Mouse (Mus musculus) lung, postnatal 0 days (tissue): ENCODE data around the gene Tbc1d5. TPM values are rescaled to one million over a fixed set of nuclear protein-coding genes. Genes with fewer than 3 reads are reported as not detected.

Experiments
- ATAC-seq: fragments of 200-750 bp; cut with Nextera tagmentation; 2 replicates; pipeline ENCODE4 v1.8.0; 2017; ENCODE audit warnings: moderate library complexity
- DNase-seq: peaks from one replicate; pipeline ENCODE4 v3.0.0-alpha.2; 2016; ENCODE audit warnings: low spot score
- H3K27ac ChIP-seq: fragments of 300-500 bp; sonication (generic); 2 replicates; pipeline ENCODE4 v1.5.1; 2014; ENCODE audit warnings: antibody characterized with exemption, mild to moderate bottlenecking, low read length, mixed read lengths
- H3K27me3 ChIP-seq: fragments of 300-500 bp; sonication (generic); replicated peaks from 2 replicates; pipeline ENCODE4 v1.6.1; 2014; ENCODE audit warnings: low read length, mixed read lengths; ENCODE audit not compliant: insufficient read depth
- H3K36me3 ChIP-seq: fragments of 300-500 bp; sonication (generic); 2 replicates; pipeline ENCODE4 v1.6.1; 2014; ENCODE audit warnings: low read length, mixed read lengths; ENCODE audit not compliant: insufficient read depth
- H3K4me1 ChIP-seq: fragments of 300-500 bp; sonication (generic); 2 replicates; pipeline ENCODE4 v1.6.1; 2014; ENCODE audit warnings: antibody characterized with exemption, low read depth, low read length, mixed read lengths; ENCODE audit not compliant: insufficient read depth
- H3K4me2 ChIP-seq: fragments of 300-500 bp; sonication (generic); replicated peaks from 2 replicates; pipeline ENCODE4 v1.6.1; 2014; ENCODE audit warnings: low read depth, mild to moderate bottlenecking, low read length, moderate library complexity, mixed read lengths
- H3K4me3 ChIP-seq: fragments of 300-500 bp; sonication (generic); 2 replicates; pipeline ENCODE4 v1.5.1; 2014; ENCODE audit warnings: low read depth, low read length
- H3K9ac ChIP-seq: fragments of 300-500 bp; sonication (generic); replicated peaks from 2 replicates; pipeline ENCODE4 v1.6.1; 2014; ENCODE audit warnings: low read depth, mild to moderate bottlenecking
- H3K9me3 ChIP-seq: fragments of 300-500 bp; sonication (generic); 2 replicates; pipeline ENCODE4 v1.6.1; 2016; ENCODE audit warnings: low read length, mixed read lengths
- CTCF ChIP-seq: IDR thresholded peaks from 2 replicates; pipeline ENCODE4 v1.5.1; 2016; ENCODE audit warnings: antibody characterized with exemption, mild to moderate bottlenecking
- EP300 ChIP-seq: IDR thresholded peaks from 2 replicates; pipeline ENCODE4 v1.6.1; 2016; ENCODE audit warnings: antibody characterized with exemption, mild to moderate bottlenecking, control low read depth
- WGBS: fragments of 180-500 bp; shearing (Covaris S2); extraction: QIAGEN DNeasy Blood & Tissue Kit; methylation state at CpG from one replicate; pipeline ENCODE4 v1.1.7; 2014; 5-methylcytosine and 5-hydroxymethylcytosine counted together
- polyA plus RNA-seq: library from polyadenylated mRNA; unstranded; fragments of >200 nt; fragmentation: Nextera tagmentation; extraction: Ambion mirVana; gene quantifications from 2 replicates; pipeline ENCODE4 v1.2.1, GENCODE M21; 2015

Gene Tbc1d5
- polyA plus RNA-seq, 1 experiment from 2014 or later = 3.9 TPM

GRCm38 (mm10) chr17:50753356-50754138 is 425.6 kb downstream of the Tbc1d5 start:
- no peak overlapping the region for H3K4me3 ChIP-seq
- ATAC-seq = no peak
- WGBS = 39% methylated on average over 9 of the region's 9 CpGs
- H3K4me1 ChIP-seq = no peaks in the 10 kb centered on the region
- H3K27ac ChIP-seq = no peak overlapping the region
- H3K9me3 ChIP-seq = no peaks in the 10 kb centered on the region
- H3K9ac ChIP-seq = no peak overlapping the region
- DNase-seq = peak; percentile 40
- no peaks in the 10 kb centered on the region for H3K27me3 ChIP-seq
- no peak overlapping the region for H3K4me2 ChIP-seq
- H3K36me3 ChIP-seq = no peaks in the 10 kb centered on the region
- TF ChIP-seq CTCF (no peak), EP300 (no peak)

GRCm38 (mm10) chr17:50752753-50753152 is 426.4 kb downstream of the Tbc1d5 start:
- H3K27ac ChIP-seq = no peak overlapping the region
- H3K9me3 ChIP-seq = no peaks in the 10 kb centered on the region
- H3K4me1 ChIP-seq = no peaks in the 10 kb centered on the region
- TF ChIP-seq CTCF (no peak), EP300 (no peak)
- H3K9ac ChIP-seq = no peak overlapping the region
- DNase-seq = no peak
- H3K4me3 ChIP-seq = no peak overlapping the region
- no peak for ATAC-seq
- no peaks in the 10 kb centered on the region for H3K27me3 ChIP-seq
- WGBS = 93% methylated on average over 3 of the region's 3 CpGs
- H3K4me2 ChIP-seq = no peak overlapping the region
- no peaks in the 10 kb centered on the region for H3K36me3 ChIP-seq

GRCm38 (mm10) chr17:50751911-50752310 is 427.2 kb downstream of the Tbc1d5 start:
- no peak overlapping the region for H3K9ac ChIP-seq
- WGBS = 70% methylated on average over 3 of the region's 3 CpGs
- H3K27me3 ChIP-seq = no peaks in the 10 kb centered on the region
- H3K4me3 ChIP-seq = no peak overlapping the region
- H3K4me1 ChIP-seq = no peaks in the 10 kb centered on the region
- no peak overlapping the region for H3K27ac ChIP-seq
- no peak for ATAC-seq
- no peaks in the 10 kb centered on the region for H3K36me3 ChIP-seq
- TF ChIP-seq EP300 (no peak), CTCF (no peak)
- no peaks in the 10 kb centered on the region for H3K9me3 ChIP-seq
- DNase-seq = no peak
- H3K4me2 ChIP-seq = no peak overlapping the region

DNA sequence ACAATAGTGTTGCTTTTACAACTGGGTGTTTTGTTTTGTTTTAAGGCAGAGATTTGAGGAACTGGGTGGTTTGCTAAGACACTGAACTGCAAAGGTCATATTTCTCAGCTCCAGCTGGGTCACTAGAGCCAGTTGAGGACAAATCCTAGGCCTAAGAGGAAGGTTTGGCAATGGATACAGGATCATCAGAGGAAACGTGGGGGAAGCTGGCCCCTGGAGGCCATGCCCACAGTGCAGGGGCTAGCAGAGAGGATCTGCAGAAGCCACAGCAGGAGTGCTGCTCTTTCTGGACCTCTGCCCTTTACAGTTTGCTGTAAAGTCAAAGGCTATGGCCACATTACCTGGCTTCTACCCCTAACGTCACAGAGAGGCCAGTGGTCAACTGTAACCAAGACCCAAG is 428.3 kb downstream of the Tbc1d5 start:
- ATAC-seq (no peak), DNase-seq (no peak)
- Histone ChIP-seq H3K4me3 (no peak overlapping the region), H3K9me3 (no peaks in the 10 kb centered on the region), H3K4me1 (no peaks in the 10 kb centered on the region), H3K4me2 (no peak overlapping the region), H3K27ac (no peak overlapping the region), H3K36me3 (no peaks in the 10 kb centered on the region), H3K27me3 (no peaks in the 10 kb centered on the region), H3K9ac (no peak overlapping the region)
- no peak for TF ChIP-seq EP300
- no peak for TF ChIP-seq CTCF
- WGBS = 43% methylated on average over 2 of the region's 2 CpGs

GRCm38 (mm10) chr17:50741386-50741785 is 437.8 kb downstream of the Tbc1d5 start:
- no peak for DNase-seq
- peaks cover under 1% of the 10 kb centered on the region; the same call in 1 of the 2 replicates for H3K4me1 ChIP-seq
- TF ChIP-seq CTCF = no peak
- no peak for TF ChIP-seq EP300
- no peaks in the 10 kb centered on the region for H3K27me3 ChIP-seq
- H3K36me3 ChIP-seq = no peaks in the 10 kb centered on the region
- no peak overlapping the region for H3K4me3 ChIP-seq
- H3K9me3 ChIP-seq = no peaks in the 10 kb centered on the region
- H3K4me2 ChIP-seq = no peak overlapping the region
- no peak overlapping the region for H3K27ac ChIP-seq
- WGBS = 84% methylated on average over 6 of the region's 6 CpGs
- ATAC-seq = no peak
- H3K9ac ChIP-seq = no peak overlapping the region

- Histone ChIP-seq H3K36me3 (no peaks in the 10 kb centered on the region), H3K27ac (no peak overlapping the region), H3K4me2 (no peak overlapping the region), H3K4me3 (no peak overlapping the region), H3K27me3 (no peaks in the 10 kb centered on the region), H3K9me3 (no peaks in the 10 kb centered on the region), H3K9ac (no peak overlapping the region), H3K4me1 (peaks cover 6% of the 10 kb centered on the region; the same call in 1 of the 2 replicates)
- no peak for ATAC-seq
- no peak for TF ChIP-seq EP300
- TF ChIP-seq CTCF = no peak
- DNase-seq = no peak
- 33% methylated on average over 1 of the region's 1 CpGs for WGBS
Measured at GRCm38 (mm10) chr17:50740804-50741203, 438.3 kb downstream of the Tbc1d5 start.
